Mouse (Mus musculus): ENCODE measurements around the gene Per2. TPM values are rescaled to one million over a fixed set of nuclear protein-coding genes. Genes with fewer than 3 reads are reported as not detected.

The Per2 gene
- polyA plus RNA-seq (2012; ENCODE audit: low replicate concordance), result 6.4 and 7.2 TPM in 2 replicates

DNA sequence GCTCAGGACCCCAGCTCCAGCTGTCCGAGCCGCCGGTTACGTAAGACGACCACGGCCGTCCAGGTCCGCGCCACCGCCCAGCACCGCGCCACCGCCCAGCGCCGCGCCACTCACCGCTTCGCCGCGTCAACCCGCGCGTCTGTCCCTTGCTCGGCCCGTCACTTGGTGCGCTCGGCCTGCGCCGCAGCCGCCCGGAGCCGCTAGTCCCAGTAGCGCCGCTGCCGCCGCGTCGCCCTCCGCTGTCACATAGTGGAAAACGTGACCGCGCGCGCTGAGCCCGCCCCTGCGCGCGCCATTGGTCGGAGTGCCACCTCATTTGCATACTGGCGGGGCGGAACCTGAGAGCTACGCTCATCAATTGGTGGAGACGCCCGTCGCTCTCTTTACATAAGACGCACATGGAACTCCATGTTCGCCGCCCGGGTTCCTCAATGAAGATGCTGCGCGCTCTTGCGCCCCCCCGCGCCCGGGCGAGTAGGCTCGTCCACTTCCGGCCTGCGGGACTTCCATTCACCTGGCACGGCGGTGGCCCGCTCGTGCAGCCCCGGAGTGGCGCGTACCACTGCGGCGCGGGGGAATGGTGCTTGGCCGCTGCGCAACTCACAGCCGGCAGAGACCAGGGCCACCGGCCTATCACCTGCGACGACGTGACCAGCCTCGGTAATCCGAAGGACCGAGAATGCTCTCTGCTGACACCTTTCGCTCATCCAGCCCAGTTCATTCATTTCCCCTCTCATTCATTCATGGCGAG is at the start of gene Per2:
TSS of gene Per2 (minus strand) at position 266 of the 751 bp plus-strand sequence.

DNA sequence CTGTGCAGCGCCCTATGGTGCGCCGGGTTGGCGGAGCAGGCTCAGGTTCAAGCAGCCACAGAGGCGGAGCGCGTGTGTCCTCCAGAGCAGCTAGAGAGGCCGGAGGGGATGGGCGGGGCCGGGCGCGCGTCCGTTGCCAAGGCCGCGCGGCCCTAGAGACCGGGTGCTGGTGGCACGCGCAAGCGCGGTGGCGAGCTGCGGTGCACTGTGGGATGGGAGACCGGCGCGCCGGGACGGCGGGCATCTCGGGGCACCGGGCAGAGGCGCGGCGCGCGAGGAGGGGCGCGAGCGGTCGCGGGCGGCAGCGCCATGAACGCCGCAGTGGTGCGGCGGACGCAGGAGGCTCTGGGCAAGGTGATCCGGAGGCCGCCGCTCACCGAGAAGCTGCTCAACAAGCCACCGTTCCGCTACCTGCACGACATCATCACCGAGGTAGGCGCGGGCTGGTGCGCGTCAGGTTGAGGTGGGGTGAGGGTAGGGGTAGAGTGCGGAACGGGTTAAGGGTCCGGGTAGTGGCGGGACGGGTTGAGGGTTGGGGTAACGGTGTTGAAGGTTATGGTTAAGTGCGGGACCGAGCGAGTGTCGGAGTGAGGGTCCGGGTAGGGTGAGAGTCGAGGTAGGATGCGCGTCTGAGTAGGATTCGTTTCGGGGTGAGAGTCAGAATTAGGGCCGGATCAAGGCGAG is 35.5 kb upstream of the Per2 start, which contains the start of gene Traf3ip1:
TSS of gene Traf3ip1 (plus strand) at position 191 of the 684 bp plus-strand sequence.

DNA sequence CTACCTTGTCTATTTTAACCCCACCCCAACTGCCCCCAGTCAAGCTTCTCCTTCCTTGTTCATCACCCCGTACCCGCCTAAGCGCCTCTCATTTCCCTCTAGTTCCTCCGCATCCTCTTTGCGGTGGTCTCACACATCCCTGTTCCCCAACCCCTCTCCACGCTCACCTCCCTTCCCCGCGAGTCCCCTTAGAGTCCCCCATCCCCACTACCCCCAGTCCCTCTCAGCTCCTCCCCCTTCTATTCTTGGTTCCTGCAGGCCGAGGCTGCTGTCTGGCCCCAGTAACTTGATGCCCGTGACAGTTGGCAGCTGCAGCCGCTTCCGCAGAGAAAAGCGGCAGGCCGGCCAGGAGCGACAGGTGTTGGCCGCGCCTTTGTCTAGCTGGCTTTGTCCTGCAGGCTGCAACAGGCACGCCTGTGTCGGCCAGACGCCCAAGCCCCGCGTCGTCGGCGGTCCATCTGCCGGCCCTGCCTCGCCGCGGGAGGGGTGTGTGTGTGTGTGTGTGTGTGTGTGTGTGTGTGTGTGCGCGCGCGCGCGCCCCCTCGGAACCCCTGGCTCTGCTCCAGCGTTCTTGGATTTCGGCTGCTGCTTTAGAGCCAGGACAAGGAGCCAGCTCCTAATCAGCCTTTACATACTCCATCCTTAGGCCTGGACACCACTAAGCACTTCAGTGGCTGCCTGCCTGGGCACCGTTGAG is 45.1 kb downstream of the Per2 start, which contains the start of gene Hes6:
TSS of gene Hes6 (minus strand) at position 141 of the 697 bp plus-strand sequence.

DNA sequence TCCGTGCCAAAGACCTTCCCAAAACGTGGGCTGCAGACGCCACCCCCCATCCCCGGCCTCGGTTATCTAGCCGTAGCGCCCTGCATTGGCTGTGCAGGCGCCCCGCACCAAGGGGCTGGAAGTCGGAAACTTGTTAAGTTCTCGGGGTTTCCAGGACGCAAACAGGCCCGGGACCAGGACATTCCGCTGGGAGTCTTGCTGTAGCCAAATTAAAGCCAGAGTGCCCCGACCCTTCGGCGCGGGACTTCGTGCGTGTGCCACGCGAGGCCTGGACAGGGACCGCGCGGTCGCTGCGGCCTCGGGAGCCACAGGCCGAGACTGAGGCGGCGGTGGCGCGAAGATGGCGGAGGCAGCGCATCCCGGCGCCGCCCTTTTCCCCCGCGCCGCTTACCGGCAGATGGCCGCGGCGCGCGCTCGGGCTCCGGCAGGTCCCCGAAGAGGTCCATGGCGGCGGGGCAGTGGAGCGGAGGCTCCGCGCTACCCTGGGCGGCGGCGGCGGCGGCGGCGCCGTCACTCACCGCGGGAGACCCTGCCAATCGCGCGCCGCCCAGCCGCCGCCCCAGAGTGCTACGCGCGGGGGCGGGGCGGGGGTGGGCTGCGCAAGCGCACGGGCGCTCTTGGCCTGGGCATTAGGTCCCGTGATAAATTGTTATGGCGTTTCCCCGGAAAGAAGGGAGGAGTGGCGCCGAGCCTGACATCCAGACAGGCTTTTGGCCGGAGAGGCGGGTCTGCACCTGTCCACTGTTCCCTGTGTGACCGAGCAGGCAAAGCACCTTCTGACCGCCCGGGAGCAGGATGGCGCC is 60.7 kb downstream of the Per2 start, which contains the start of gene Ilkap:
TSS of gene Ilkap (minus strand) at position 556 of the 803 bp plus-strand sequence.

DNA sequence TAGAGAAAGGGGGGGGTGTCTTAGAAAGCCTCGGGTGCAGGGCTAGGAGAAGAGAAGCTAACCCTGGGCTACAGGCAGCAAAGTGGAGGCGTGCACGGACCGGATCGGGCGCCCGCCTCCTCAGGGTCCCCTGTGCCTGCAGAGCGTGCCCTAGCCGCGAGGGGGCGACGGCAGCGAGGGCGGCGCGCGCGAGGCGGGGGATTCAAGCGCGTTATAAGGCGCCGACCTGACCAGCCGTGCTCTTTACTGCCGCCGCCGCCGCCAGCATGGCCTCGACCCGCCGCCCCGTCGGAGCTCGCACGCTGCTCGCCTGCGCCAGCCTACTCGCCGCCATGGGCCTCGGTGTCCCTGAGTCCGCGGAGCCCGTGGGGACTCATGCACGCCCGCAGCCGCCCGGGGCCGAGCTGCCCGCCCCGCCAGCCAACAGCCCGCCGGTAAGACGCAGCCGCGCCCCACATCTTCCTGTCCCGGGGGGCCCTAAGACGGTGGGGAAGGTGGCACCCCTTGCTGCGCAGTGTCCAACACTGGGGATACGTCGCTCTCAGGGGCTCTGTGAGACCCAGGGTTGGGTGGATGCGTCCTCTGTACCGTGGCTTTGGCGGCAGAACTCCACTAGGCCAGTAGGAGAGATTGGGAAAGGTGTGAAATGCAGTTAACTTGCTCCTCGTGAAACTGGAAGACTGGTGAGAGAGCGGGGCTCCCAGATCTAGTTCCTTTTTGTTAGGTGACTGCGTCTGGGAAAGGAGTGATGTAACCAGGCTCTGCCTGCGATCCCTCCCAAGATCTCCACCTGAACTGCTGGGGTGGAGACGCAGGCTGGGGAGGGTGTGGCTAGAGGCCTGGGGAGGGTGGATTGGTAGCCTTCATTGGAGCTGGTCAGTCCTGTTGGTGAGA is 92.7 kb downstream of the Per2 start, which contains the start of gene Erfe:
TSS of gene Erfe (plus strand) at position 216 of the 894 bp plus-strand sequence.

Other genes with a start within 250 kb of the Per2 start
- 9.9 and 12.8 TPM in 2 replicates for gene Ube2f, start 209.0 kb downstream of the Per2 start, polyA plus RNA-seq (2012; ENCODE audit: low replicate concordance)
- 32.1 and 32.8 TPM in 2 replicates for gene Scly, start 161.0 kb downstream of the Per2 start, polyA plus RNA-seq (2012; ENCODE audit: low replicate concordance)
- 0.10 TPM in 1 of 2 replicates, not detected in the other for gene Espnl, start 137.2 kb downstream of the Per2 start, polyA plus RNA-seq (2012; ENCODE audit: low replicate concordance)
- gene Klhl30, start 108.3 kb downstream of the Per2 start, polyA plus RNA-seq (2012; ENCODE audit: low replicate concordance), result 0.38 and 0.74 TPM in 2 replicates
- 0.17 and 0.82 TPM in 2 replicates for gene Erfe, start 92.9 kb downstream of the Per2 start, polyA plus RNA-seq (2012; ENCODE audit: low replicate concordance)
- 42.0 and 90.1 TPM in 2 replicates for gene Ilkap, start 60.5 kb downstream of the Per2 start, polyA plus RNA-seq (2012; ENCODE audit: low replicate concordance)
- gene Hes6, start 45.3 kb downstream of the Per2 start, polyA plus RNA-seq (2012; ENCODE audit: low replicate concordance), result 70.1 and 134 TPM in 2 replicates
- gene Traf3ip1, start 35.3 kb upstream of the Per2 start, polyA plus RNA-seq (2012; ENCODE audit: low replicate concordance), result 9.4 and 10.3 TPM in 2 replicates
- gene Asb1, start 81.2 kb upstream of the Per2 start, polyA plus RNA-seq (2012; ENCODE audit: low replicate concordance), result 11.3 and 19.6 TPM in 2 replicates

All from hematopoietic multipotent progenitor cell, adult 10-12 weeks (in vitro differentiated cells).